Mouse (Mus musculus): ENCODE results near the gene Msmb.
A peak's percentile ranks its signal among the peaks of the same experiment; 100 is the strongest.
"Not testable (repeated sequence)": the region's sequence is repeated elsewhere in the genome, so short reads cannot be mapped to it uniquely, and the experiment has no call there.

Gene Msmb

GRCm38 (mm10) chr14:32146578-32146977, 4.8 kb downstream of the Msmb start:
- DNase-seq, result no peak

GRCm38 (mm10) chr14:32150872-32151271, 9.0 kb downstream of the Msmb start:
- no peak for DNase-seq

GRCm38 (mm10) chr14:32152243-32152965, 10.6 kb downstream of the Msmb start:
- DNase-seq, result no peak

GRCm38 (mm10) chr14:32153156-32153555, 11.3 kb downstream of the Msmb start:
- no peak for DNase-seq

GRCm38 (mm10) chr14:32154758-32155157, 12.9 kb downstream of the Msmb start:
- no peak for DNase-seq

- peak in 1 of 2 experiments; percentile 25 for DNase-seq
Observed at GRCm38 (mm10) chr14:32159150-32159670, 17.4 kb downstream of the Msmb start.

GRCm38 (mm10) chr14:32159690-32160246, 17.9 kb downstream of the Msmb start, which contains the start of gene Ncoa4:
Gene Ncoa4, plus strand, starts transcription at chr14:32159865.
- peak; percentile 95 to 96 for DNase-seq

GRCm38 (mm10) chr14:32160563-32160962, 18.7 kb downstream of the Msmb start:
- DNase-seq, result no peak

GRCm38 (mm10) chr14:32161090-32161885, 19.5 kb downstream of the Msmb start:
- DNase-seq, result no peak

- DNase-seq, result no peak
Observed at GRCm38 (mm10) chr14:32162231-32162630, 20.4 kb downstream of the Msmb start.

GRCm38 (mm10) chr14:32163203-32163888, 21.5 kb downstream of the Msmb start:
- no peak for DNase-seq

GRCm38 (mm10) chr14:32164173-32165051, 22.6 kb downstream of the Msmb start:
- DNase-seq, result no peak

- DNase-seq, result peak; percentile 72 to 81
Observed at GRCm38 (mm10) chr14:32165278-32166061, 23.6 kb downstream of the Msmb start.

- DNase-seq, result no peak
Observed at GRCm38 (mm10) chr14:32166062-32166441, 24.2 kb downstream of the Msmb start.

GRCm38 (mm10) chr14:32166840-32167239, 25.0 kb downstream of the Msmb start:
- no peak for DNase-seq

GRCm38 (mm10) chr14:32167326-32167725, 25.5 kb downstream of the Msmb start:
- DNase-seq, result no peak

- DNase-seq, result no peak
Observed at GRCm38 (mm10) chr14:32168653-32169231, 26.9 kb downstream of the Msmb start.

GRCm38 (mm10) chr14:32170137-32170536, 28.3 kb downstream of the Msmb start:
- DNase-seq, result no peak

GRCm38 (mm10) chr14:32175310-32175709, 33.5 kb downstream of the Msmb start:
- DNase-seq, result no peak

GRCm38 (mm10) chr14:32176590-32176989, 34.8 kb downstream of the Msmb start:
- not testable (repeated sequence) for DNase-seq
